Mouse (Mus musculus) myocyte (in vitro differentiated cells): ENCODE measurements around the gene Prps1l1. TPM values are rescaled to one million over a fixed set of nuclear protein-coding genes. Genes with fewer than 3 reads are reported as not detected.

Experiments
- H3K27me3 ChIP-seq: one replicate; pipeline ENCODE4 v1.6.1; 2011; ENCODE audit not compliant: control insufficient read depth, insufficient read depth, insufficient read length
- H3K36me3 ChIP-seq: one replicate; pipeline ENCODE4 v1.6.1; 2011; ENCODE audit not compliant: control insufficient read depth, insufficient read depth
- H3K4me2 ChIP-seq: one replicate; pipeline ENCODE4 v1.6.1; 2011; ENCODE audit warnings: low read depth, control low read depth
- H3K4me3 ChIP-seq: one replicate; pipeline ENCODE4 v1.5.1; 2011; ENCODE audit warnings: mild to moderate bottlenecking, control low read depth, moderate library complexity
- H3K79me2 ChIP-seq: one replicate; pipeline ENCODE4 v1.6.1; 2011; ENCODE audit not compliant: control insufficient read depth, insufficient read depth
- H3ac ChIP-seq: one replicate; pipeline ENCODE4 v1.6.1; 2011; ENCODE audit not compliant: control insufficient read depth, insufficient read length
- CEBPB ChIP-seq: IDR thresholded peaks from 2 replicates; pipeline ENCODE4 v1.6.1; 2011; ENCODE audit warnings: mild to moderate bottlenecking, moderate library complexity; ENCODE audit not compliant: poor library complexity, insufficient read depth, severe bottlenecking
- E2F4 ChIP-seq: IDR thresholded peaks from one replicate; pipeline ENCODE4 v1.6.1; 2011; ENCODE audit warnings: mild to moderate bottlenecking, control low read depth, moderate library complexity; ENCODE audit not compliant: insufficient read depth
- MAX ChIP-seq: IDR thresholded peaks from one replicate; pipeline ENCODE4 v1.6.1; 2011; ENCODE audit warnings: low read depth, mild to moderate bottlenecking, control low read depth
- MYOD1 ChIP-seq, 3 experiments: IDR thresholded peaks; one replicate each; pipeline ENCODE4 v1.6.1; 2011; ENCODE audit warnings: control low read depth in 2 of 3, low read depth in 2 of 3, mild to moderate bottlenecking in 2 of 3, moderate library complexity in 1 of 3; ENCODE audit not compliant: insufficient read length in 2 of 3, control insufficient read depth in 1 of 3
- MYOG ChIP-seq, 3 experiments: IDR thresholded peaks; one replicate each; pipeline ENCODE4 v1.6.1; 2011; ENCODE audit warnings: control low read depth in 2 of 3, low read depth in 2 of 3, mild to moderate bottlenecking in 2 of 3; ENCODE audit not compliant: insufficient read length in 2 of 3, control insufficient read depth in 1 of 3, insufficient read depth in 1 of 3
- POLR2A ChIP-seq: IDR thresholded peaks from one replicate; pipeline ENCODE4 v1.6.1; 2011; ENCODE audit warnings: low read depth, mild to moderate bottlenecking, control low read depth, moderate library complexity; ENCODE audit not compliant: insufficient read length
- POLR2AphosphoS2 ChIP-seq: IDR thresholded peaks from one replicate; pipeline ENCODE4 v1.6.1; 2011; ENCODE audit warnings: low read depth, control low read depth; ENCODE audit not compliant: insufficient read length
- REST ChIP-seq: IDR thresholded peaks from one replicate; pipeline ENCODE4 v1.6.1; 2011; ENCODE audit warnings: mild to moderate bottlenecking, control low read depth, moderate library complexity; ENCODE audit not compliant: insufficient read depth, insufficient read length
- SRF ChIP-seq: IDR thresholded peaks from one replicate; pipeline ENCODE4 v1.6.1; 2011; ENCODE audit warnings: low read depth; ENCODE audit not compliant: control insufficient read depth, insufficient read length
- TCF12 ChIP-seq: IDR thresholded peaks from one replicate; pipeline ENCODE4 v1.6.1; 2011; ENCODE audit warnings: mild to moderate bottlenecking, control low read depth; ENCODE audit not compliant: poor library complexity, insufficient read depth, severe bottlenecking
- TCF3 ChIP-seq: IDR thresholded peaks from one replicate; pipeline ENCODE4 v1.6.1; 2011; ENCODE audit warnings: low read depth, control low read depth; ENCODE audit not compliant: insufficient read length
- USF1 ChIP-seq: IDR thresholded peaks from one replicate; pipeline ENCODE4 v1.6.1; 2011; ENCODE audit warnings: low read depth, mild to moderate bottlenecking, control low read depth, moderate library complexity
- polyA plus RNA-seq: library from polyadenylated mRNA; unstranded; fragments of >200 nt; fragmentation: generic; extraction: Trizol; gene quantifications from one replicate; pipeline ENCODE4 v1.2.1, GENCODE M21; 2012; ENCODE audit warnings: missing spikeins

Gene Prps1l1
- polyA plus RNA-seq, 1 experiment, result not detected

DNA sequence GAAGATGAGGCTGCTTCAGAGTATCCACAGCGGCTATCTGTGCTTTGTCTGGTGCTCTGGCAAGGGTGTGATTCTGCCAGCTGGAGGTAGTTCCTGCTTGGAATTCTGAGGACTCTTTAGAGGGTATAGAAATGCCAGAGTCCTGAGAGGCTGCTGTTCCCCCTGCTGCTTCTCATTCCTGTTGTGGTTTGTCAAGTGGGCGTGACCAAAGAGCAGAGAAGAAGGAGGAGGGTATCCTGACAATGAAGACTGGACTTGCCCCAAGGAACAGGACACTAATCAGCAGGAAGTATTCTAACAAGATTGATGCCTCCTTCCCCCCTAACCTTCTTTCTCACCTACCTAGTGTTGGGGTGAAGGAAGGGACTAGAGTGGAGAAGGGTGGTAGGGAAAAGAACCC is 29.4 kb downstream of the Prps1l1 start:
- no peaks in the 10 kb centered on the region for H3K36me3 ChIP-seq
- no peak overlapping the region for H3ac ChIP-seq
- no peaks in the 10 kb centered on the region for H3K27me3 ChIP-seq
- H3K4me3 ChIP-seq, result no peak overlapping the region
- no peaks in the 10 kb centered on the region for H3K79me2 ChIP-seq
- no peak for TF ChIP-seq MAX
- TF ChIP-seq POLR2AphosphoS2, result no peak
- no peak for TF ChIP-seq REST
- no peak for TF ChIP-seq E2F4
- TF ChIP-seq TCF12, result no peak
- TF ChIP-seq MYOD1 (IDR thresholded peaks at IDR 0.05; ENCODE audit: control insufficient read depth in 1 of 3, insufficient read length in 2 of 3, low read depth in 2 of 3), result no peak
- TF ChIP-seq POLR2A, result no peak
- no peak for TF ChIP-seq CEBPB
- no peak for TF ChIP-seq TCF3
- no peak for TF ChIP-seq MYOG (IDR thresholded peaks at IDR 0.05; ENCODE audit: control insufficient read depth in 1 of 3, insufficient read depth in 1 of 3, insufficient read length in 2 of 3, low read depth in 2 of 3)
- no peak for TF ChIP-seq SRF
- no peak for TF ChIP-seq USF1
- no peak overlapping the region for H3K4me2 ChIP-seq

DNA sequence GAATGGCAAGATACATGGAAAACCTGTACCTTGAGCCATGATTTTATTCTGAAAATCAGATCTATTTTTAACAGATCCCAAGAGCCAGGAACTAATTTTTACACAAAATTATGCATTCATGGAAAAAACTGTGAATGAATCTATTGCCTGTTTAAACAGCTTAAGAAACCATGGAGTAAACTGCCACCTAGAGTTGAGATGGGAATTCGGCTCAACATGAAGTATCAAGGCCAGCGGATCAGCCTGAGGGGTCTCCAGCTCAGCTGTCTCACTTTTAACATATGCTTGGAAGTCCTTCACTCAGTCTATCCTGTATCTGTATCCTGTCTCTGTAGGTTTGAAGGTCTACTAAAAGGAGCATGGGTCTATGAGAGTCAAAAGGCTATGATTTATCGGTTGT is 31.5 kb downstream of the Prps1l1 start:
- no peak overlapping the region for H3ac ChIP-seq
- TF ChIP-seq REST (no peak), TCF12 (no peak), USF1 (no peak), SRF (no peak)
- no peaks in the 10 kb centered on the region for H3K27me3 ChIP-seq
- H3K4me3 ChIP-seq, result no peak overlapping the region
- no peak overlapping the region for H3K4me2 ChIP-seq
- no peaks in the 10 kb centered on the region for H3K79me2 ChIP-seq
- no peaks in the 10 kb centered on the region for H3K36me3 ChIP-seq

DNA sequence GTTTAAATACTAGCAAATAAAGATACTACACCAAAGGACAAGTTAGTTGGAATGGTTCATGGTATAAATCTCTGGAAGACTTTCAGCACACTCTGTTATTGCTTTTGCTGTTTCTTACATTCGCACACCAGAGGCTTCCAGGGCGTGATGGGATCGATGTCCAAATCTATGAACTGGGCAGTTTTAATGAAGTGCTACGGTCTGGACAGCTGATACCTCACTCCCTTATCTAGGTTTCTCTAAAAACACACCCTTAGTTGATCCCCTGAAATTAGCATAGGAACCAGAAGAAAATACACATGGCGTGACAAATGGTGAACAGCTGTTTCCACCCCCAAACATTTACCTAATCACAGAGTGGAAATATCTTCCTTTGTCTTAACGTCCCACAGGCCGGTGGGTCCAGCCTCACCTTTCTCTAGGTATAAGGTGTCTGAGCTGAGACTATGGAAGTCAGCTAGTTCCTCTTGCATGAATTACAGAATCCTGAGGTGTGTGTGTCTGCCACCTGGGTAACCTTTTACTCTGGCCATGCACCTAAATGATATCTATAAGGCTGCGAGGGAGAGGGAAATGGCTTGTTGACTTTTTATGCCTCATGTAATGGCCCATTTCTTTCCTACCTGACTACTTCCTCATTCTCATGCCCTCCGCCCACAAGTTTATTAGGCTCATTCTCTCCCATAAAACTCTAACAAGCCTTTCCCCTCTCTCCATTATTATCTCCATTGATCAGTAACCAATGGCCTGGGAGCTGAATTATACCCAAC is 32.1 kb downstream of the Prps1l1 start:
- H3K4me3 ChIP-seq, result no peak overlapping the region
- no peaks in the 10 kb centered on the region for H3K36me3 ChIP-seq
- no peak overlapping the region for H3K4me2 ChIP-seq
- TF ChIP-seq USF1, result no peak
- TF ChIP-seq CEBPB, result no peak
- TF ChIP-seq SRF, result no peak
- TF ChIP-seq E2F4, result no peak
- no peak for TF ChIP-seq POLR2AphosphoS2
- TF ChIP-seq TCF3, result no peak
- TF ChIP-seq POLR2A, result no peak
- TF ChIP-seq TCF12, result no peak
- no peak for TF ChIP-seq MYOG (IDR thresholded peaks at IDR 0.05; ENCODE audit: control insufficient read depth in 1 of 3, insufficient read depth in 1 of 3, insufficient read length in 2 of 3, low read depth in 2 of 3)
- TF ChIP-seq MYOD1 (IDR thresholded peaks at IDR 0.05; ENCODE audit: control insufficient read depth in 1 of 3, insufficient read length in 2 of 3, low read depth in 2 of 3), result no peak
- TF ChIP-seq MAX, result no peak
- TF ChIP-seq REST, result no peak
- no peaks in the 10 kb centered on the region for H3K79me2 ChIP-seq
- no peaks in the 10 kb centered on the region for H3K27me3 ChIP-seq
- H3ac ChIP-seq, result no peak overlapping the region

DNA sequence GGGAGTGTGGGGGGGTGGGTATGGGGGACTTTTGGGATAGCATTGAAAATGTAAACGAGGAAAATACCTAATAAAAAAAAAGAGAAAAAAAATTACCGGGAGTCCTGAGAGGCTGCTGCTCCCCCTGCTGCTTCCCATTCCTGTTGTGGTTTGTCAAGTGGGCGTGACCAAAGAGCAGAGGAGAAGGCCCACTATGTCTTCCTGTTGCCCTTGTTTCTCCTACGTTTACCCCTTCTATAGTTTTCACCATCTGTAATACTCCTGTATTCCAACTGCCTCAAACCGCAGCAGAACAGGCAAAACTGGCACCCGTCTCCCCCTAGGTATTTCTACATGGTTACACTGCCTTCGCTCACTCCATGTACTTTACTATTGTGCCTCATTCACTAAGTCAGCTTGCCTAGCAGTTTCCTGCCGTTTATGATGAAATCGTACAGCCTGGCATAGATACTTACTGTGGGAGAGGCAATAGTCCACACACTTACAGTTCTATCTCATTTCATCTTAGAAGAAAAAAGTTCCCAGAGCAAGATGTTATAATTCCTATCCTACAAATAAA is 34.2 kb downstream of the Prps1l1 start:
- no peaks in the 10 kb centered on the region for H3K27me3 ChIP-seq
- TF ChIP-seq E2F4, result no peak
- TF ChIP-seq REST, result no peak
- no peak for TF ChIP-seq USF1
- TF ChIP-seq MAX, result no peak
- no peak for TF ChIP-seq CEBPB
- TF ChIP-seq POLR2A, result no peak
- H3K36me3 ChIP-seq, result no peaks in the 10 kb centered on the region
- H3K4me3 ChIP-seq, result no peak overlapping the region
- H3K4me2 ChIP-seq, result no peak overlapping the region
- H3K79me2 ChIP-seq, result no peaks in the 10 kb centered on the region
- H3ac ChIP-seq, result no peak overlapping the region

DNA sequence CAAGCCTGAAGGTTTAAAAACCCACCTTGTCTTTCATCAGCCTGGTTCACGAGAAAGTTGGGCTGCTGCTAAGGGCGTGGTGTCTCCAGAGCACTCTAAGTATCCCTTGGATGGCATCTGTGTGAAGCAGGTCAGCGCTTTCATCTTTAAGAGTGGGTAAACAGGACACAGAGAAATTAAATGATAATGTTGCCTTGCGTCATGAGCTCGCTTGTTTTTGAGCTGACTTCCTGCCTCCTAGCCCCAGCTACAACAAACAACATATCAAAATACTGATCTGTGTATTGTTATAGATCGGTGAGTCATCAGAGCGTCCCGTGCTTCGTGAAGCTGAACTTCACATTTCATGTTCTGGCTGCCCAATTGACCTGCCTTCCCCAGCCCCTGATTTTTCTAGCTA is 36.7 kb downstream of the Prps1l1 start:
- Histone ChIP-seq H3K4me2 (no peak overlapping the region), H3ac (no peak overlapping the region), H3K36me3 (no peaks in the 10 kb centered on the region), H3K4me3 (no peak overlapping the region), H3K79me2 (no peaks in the 10 kb centered on the region), H3K27me3 (no peaks in the 10 kb centered on the region)
- no peak for TF ChIP-seq MYOD1 (IDR thresholded peaks at IDR 0.05; ENCODE audit: control insufficient read depth in 1 of 3, insufficient read length in 2 of 3, low read depth in 2 of 3)
- TF ChIP-seq E2F4, result no peak
- TF ChIP-seq REST, result no peak
- no peak for TF ChIP-seq MAX
- no peak for TF ChIP-seq POLR2A
- no peak for TF ChIP-seq CEBPB
- TF ChIP-seq USF1, result no peak
- no peak for TF ChIP-seq TCF3
- no peak for TF ChIP-seq TCF12
